Mouse (Mus musculus) activated CD4-positive, CD25-positive, alpha-beta regulatory T cell, adult 4 months (primary cell): Measurements from ENCODE around the gene Cd7. TPM values are rescaled to one million over a fixed set of nuclear protein-coding genes. Genes with fewer than 3 reads are reported as not detected.
"Not testable (repeated sequence)": the region's sequence is repeated elsewhere in the genome, so short reads cannot be mapped to it uniquely, and the experiment has no call there.

Experiments used
- ATAC-seq: one replicate; pipeline ENCODE4 v1.8.0; 2017
- polyA plus RNA-seq, 2 experiments: library from polyadenylated mRNA; unstranded; fragments of 100-300 nt; shearing (Covaris generic); gene quantifications; one replicate each; pipeline ENCODE4 v1.2.1; 2017

The Cd7 gene
- polyA plus RNA-seq: 100 to 1,000 TPM in 1 of 2 experiments, 10 to 100 TPM in 1; 84.3 to 121 TPM

- peak; percentile 82 for ATAC-seq
Observed at GRCm38 (mm10) chr11:121039302-121039701, at the start of gene Cd7. Gene Cd7, minus strand, starts transcription at chr11:121039418.

- ATAC-seq: no peak
Observed at GRCm38 (mm10) chr11:121088997-121089396, 49.8 kb upstream of the Cd7 start.

GRCm38 (mm10) chr11:121086296-121086695 is 47.1 kb upstream of the Cd7 start:
- ATAC-seq: no peak

GRCm38 (mm10) chr11:121085181-121085580 is 46.0 kb upstream of the Cd7 start:
- no peak for ATAC-seq

GRCm38 (mm10) chr11:121082857-121083500 is 43.8 kb upstream of the Cd7 start:
- ATAC-seq: peak; percentile 93

- ATAC-seq: no peak
Observed at GRCm38 (mm10) chr11:121082250-121082649, 43.0 kb upstream of the Cd7 start.

GRCm38 (mm10) chr11:121081120-121081519 is 41.9 kb upstream of the Cd7 start, which contains the start of gene Sectm1a:
Gene Sectm1a, minus strand, starts transcription at chr11:121081220.
- ATAC-seq: no peak

- ATAC-seq: no peak
Observed at GRCm38 (mm10) chr11:121080330-121080729, 41.1 kb upstream of the Cd7 start.

- ATAC-seq: no peak
Observed at GRCm38 (mm10) chr11:121075655-121076054, 36.4 kb upstream of the Cd7 start.

GRCm38 (mm10) chr11:121069662-121070061 is 30.4 kb upstream of the Cd7 start:
- ATAC-seq: not testable (repeated sequence)

GRCm38 (mm10) chr11:121067895-121068294 is 28.7 kb upstream of the Cd7 start:
- ATAC-seq: no peak

GRCm38 (mm10) chr11:121064197-121064596 is 25.0 kb upstream of the Cd7 start:
- ATAC-seq: peak; percentile 49

GRCm38 (mm10) chr11:121063379-121063778 is 24.2 kb upstream of the Cd7 start, which contains the start of gene Sectm1b:
Gene Sectm1b, minus strand, starts transcription at chr11:121063569.
- no peak for ATAC-seq

GRCm38 (mm10) chr11:121061615-121062014 is 22.4 kb upstream of the Cd7 start:
- no peak for ATAC-seq

GRCm38 (mm10) chr11:121060401-121061067 is 21.3 kb upstream of the Cd7 start:
- ATAC-seq: not testable (repeated sequence)

GRCm38 (mm10) chr11:121059471-121059870 is 20.3 kb upstream of the Cd7 start:
- no peak for ATAC-seq

GRCm38 (mm10) chr11:121058956-121059355 is 19.7 kb upstream of the Cd7 start:
- no peak for ATAC-seq

GRCm38 (mm10) chr11:121058122-121058521 is 18.9 kb upstream of the Cd7 start:
- ATAC-seq: no peak

GRCm38 (mm10) chr11:121056536-121057236 is 17.5 kb upstream of the Cd7 start:
- ATAC-seq: no peak

- no peak for ATAC-seq
Observed at GRCm38 (mm10) chr11:121053536-121053935, 14.3 kb upstream of the Cd7 start.

GRCm38 (mm10) chr11:121052387-121052786 is 13.2 kb upstream of the Cd7 start:
- ATAC-seq: no peak

GRCm38 (mm10) chr11:121051793-121052192 is 12.6 kb upstream of the Cd7 start:
- no peak for ATAC-seq

- no peak for ATAC-seq
Observed at GRCm38 (mm10) chr11:121049840-121050239, 10.6 kb upstream of the Cd7 start.
